Mouse (Mus musculus): ENCODE results near the gene Cebpzos.

The Cebpzos gene

GRCm38 (mm10) chr17:78915772-78916171 lies 528 bp upstream of the Cebpzos start:
- no peak for TF ChIP-seq GATA4 (IDR thresholded peaks at IDR 0.05; ENCODE audit: insufficient replicate concordance, low read length)

GRCm38 (mm10) chr17:78916899-78917298 lies 599 bp downstream of the Cebpzos start:
- TF ChIP-seq GATA4 (IDR thresholded peaks at IDR 0.05; ENCODE audit: insufficient replicate concordance, low read length) = no peak

GRCm38 (mm10) chr17:78917696-78918095 lies 1.4 kb downstream of the Cebpzos start:
- no peak for TF ChIP-seq GATA4 (IDR thresholded peaks at IDR 0.05; ENCODE audit: insufficient replicate concordance, low read length)

DNA sequence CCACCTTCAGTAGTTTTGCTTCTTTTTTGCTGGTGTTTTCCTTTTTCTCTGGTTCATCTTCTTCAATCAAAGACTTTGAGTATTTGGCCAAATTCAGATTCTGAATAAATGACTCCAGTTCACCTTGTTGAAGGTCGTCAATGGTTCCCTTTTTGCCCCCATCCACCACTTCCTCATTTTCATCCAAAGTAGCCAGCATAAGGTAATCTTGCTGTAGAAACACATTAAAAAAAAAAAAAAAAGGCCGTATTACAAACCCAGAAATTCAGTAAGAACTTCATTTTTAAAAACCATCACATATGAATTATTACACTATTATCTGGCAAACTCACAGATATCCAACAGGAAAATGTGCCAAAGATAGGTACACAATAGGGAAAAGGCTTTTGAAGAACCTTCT lies 19.6 kb downstream of the Cebpzos start:
- TF ChIP-seq GATA4 (IDR thresholded peaks at IDR 0.05; ENCODE audit: insufficient replicate concordance, low read length) = no peak

DNA sequence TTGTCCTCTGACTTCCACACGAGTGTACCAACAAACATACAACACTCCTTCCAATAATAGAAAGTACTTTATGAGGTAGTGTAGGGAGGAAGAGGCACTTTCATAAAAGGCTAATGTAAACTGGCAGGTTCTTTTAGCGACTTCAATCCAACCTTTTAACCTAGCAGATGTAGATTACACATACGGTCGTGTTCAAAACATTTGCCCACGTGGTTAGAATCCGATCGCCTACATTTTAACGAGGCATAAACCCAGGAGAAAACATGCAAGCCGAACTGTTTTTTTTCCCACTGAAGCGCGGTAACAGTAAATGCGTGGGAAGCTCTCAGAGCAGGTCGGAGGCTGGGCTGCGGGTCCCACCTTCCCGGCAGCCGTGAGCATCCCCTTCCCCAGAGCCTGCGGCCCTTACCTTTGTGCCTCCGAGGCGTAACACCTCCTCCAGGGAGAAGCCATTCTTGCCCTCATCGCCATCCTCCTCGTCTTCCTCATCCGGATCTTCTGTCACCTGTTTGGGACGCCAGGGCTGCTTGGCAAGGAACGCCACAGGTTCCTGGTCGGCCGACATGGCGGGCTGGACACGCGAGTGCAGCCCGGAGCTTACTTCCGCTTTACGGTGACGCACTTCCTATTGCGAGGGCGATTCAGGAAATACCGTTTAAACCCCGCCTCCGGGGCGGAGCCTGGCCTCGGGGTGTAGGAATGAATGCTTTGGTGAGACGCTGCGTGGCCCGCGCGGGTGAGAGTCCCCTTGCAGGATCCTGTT lies 20.3 kb downstream of the Cebpzos start, which contains the start of the genes Cebpz and Ndufaf7:
Cebpz (minus strand) TSS at position 601 of the 763 bp plus-strand sequence.
Ndufaf7 (plus strand) TSS at position 671 of the 763 bp plus-strand sequence.
- no peak for TF ChIP-seq GATA4 (IDR thresholded peaks at IDR 0.05; ENCODE audit: insufficient replicate concordance, low read length)

DNA sequence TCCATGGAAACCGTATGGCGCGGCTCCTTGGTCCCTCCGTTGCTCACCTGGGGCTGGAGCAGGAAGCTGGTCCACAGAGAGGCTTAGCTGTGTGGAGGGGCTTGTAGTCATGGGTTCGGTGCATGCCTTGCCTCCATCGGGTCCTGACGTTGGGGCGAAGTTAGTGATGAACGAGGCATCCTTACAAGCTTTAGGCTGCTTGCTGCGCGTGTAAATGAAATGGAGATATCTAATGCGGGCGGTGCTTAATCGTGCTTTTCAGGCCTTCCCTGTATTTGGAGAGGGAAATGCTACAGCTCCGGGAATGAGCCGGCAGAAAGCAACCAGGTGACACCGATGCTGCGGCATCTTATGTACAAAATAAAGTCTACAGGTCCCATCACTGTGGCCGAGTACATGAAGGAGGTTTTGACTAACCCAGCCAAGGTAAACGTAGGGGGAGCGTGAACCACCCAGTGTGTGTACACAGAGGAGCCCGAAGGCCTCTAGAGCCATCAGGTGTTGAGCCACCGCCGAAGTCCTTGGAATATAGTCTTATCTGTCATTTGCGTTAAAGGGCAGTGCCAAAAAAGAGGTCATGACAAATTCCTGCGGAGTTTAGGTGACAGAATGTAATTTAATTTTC lies 21.0 kb downstream of the Cebpzos start:
- TF ChIP-seq GATA4 (IDR thresholded peaks at IDR 0.05; ENCODE audit: insufficient replicate concordance, low read length) = no peak

DNA sequence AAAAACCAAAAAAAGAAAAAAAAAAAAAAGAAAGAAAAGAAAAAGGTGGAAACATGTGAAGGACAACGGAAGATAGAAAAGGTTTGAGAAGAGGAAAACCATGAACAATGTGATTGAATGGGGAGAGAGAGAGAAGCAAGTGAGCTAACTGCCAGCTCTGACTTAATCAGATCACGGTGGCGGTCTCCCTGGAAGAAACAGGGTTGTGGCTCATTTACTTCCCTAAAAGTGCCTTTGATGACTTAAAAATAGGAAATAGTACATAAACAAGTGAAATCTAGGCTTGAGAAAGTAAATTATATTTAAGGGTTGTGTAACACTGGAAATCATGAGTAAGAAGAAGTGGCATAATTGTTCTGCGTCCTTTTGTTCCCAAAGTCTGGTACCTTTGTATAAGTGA lies 22.6 kb downstream of the Cebpzos start:
- no peak for TF ChIP-seq GATA4 (IDR thresholded peaks at IDR 0.05; ENCODE audit: insufficient replicate concordance, low read length)

- no peak for TF ChIP-seq GATA4 (IDR thresholded peaks at IDR 0.05; ENCODE audit: insufficient replicate concordance, low read length)
Measured at GRCm38 (mm10) chr17:78942579-78942978, 26.3 kb downstream of the Cebpzos start.

- no peak for TF ChIP-seq GATA4 (IDR thresholded peaks at IDR 0.05; ENCODE audit: insufficient replicate concordance, low read length)
Measured at GRCm38 (mm10) chr17:78951225-78951624, 34.9 kb downstream of the Cebpzos start.

- no peak for TF ChIP-seq GATA4 (IDR thresholded peaks at IDR 0.05; ENCODE audit: insufficient replicate concordance, low read length)
Measured at GRCm38 (mm10) chr17:78952070-78952469, 35.8 kb downstream of the Cebpzos start.

DNA sequence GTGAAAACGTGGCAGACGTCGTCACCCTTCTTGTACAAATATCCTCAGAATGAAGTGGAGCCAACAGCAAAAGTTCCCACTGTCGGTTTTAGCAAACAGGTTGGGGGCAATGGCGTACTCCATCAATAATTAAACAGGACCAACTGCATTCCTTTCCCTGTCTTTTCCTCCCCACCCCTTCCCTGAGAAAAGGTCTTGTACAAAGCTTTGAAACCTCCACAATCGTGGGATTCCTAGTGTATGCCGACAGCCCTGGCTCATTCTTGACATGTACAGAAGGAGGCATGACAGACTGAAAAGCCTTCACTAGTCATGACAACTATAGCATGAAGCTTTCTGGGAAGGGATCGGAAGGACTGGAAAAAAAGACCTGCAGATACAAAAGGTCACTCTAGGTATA lies 36.9 kb downstream of the Cebpzos start:
- TF ChIP-seq GATA4 (IDR thresholded peaks at IDR 0.05; ENCODE audit: insufficient replicate concordance, low read length) = no peak

- TF ChIP-seq GATA4 (IDR thresholded peaks at IDR 0.05; ENCODE audit: insufficient replicate concordance, low read length) = no peak
Measured at GRCm38 (mm10) chr17:78959473-78959872, 43.2 kb downstream of the Cebpzos start.

DNA sequence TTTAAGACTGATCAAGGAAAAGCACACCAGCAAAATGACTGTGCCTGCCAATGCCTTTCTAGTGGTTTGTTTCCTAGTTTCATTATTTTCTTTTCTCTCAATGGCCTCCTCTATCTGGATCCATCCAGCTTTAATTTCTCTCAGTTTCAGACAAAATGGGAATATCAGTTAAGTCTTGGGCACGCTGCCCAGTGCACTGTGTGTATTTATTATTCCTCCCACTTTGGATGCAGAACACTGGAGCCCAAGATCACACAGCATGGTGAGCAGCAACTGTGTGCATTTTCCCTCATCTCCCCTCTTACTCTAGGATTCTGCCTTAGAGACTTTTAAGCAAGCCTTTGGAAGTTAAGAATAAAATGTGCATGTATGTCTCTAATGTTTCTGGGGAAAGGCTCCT lies 48.1 kb downstream of the Cebpzos start:
- TF ChIP-seq GATA4 (IDR thresholded peaks at IDR 0.05; ENCODE audit: insufficient replicate concordance, low read length) = no peak

DNA sequence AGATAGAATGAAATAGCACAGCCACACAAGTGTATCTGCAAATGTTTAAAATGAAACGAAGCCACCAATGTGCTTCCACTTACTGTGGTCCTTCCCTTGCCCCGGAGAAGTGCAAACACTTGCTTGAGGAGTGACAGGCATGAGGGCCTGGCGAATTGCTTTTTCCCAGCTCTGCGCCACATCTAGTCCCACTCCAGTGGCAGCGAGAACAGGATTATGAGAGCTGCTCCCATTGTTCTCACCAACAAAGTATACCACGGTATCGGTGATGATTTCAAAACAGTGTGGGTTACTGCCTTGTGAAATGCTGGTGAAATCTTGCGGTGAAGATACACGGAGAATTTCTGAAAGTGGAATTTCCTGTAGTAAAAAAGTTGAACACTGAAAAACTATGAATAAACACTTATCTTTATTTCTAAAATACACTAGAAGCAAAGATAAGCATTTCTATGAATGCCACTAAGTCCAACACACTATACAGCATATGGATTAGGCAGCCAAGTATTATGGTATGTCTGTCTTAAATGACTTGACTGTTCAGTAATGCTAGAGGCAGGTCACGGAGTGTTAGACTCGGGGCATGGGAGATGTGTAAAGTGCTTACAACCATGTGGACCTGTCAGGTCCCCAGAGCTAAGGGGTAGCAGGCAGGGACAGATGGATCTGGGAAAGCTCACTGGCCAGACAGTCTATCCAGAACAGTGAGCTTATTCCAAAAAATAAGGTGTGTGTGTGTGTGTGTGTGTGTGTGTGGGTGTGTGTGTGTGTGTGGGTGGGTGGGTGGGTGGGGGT lies 50.0 kb downstream of the Cebpzos start:
- TF ChIP-seq GATA4 (IDR thresholded peaks at IDR 0.05; ENCODE audit: insufficient replicate concordance, low read length) = no peak

DNA sequence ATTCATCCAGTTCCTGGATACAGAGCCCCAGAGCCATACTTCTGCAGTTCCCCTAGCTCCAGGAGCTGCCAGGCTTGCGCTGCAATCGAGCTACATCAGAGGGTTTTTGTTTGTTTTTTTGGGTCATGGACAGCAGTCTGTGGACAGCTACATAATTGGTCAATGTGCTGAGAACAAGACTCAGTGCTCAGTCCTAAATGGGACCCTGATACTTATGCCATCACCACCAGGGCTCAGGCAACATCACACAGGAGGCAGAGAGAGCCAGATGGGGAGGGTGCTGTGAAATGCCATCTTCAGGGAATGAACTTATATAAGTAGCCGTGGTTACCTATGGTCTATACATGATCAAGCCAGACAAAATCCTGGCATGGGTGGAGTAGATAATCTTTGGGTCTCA lies 52.2 kb downstream of the Cebpzos start:
- no peak for TF ChIP-seq GATA4 (IDR thresholded peaks at IDR 0.05; ENCODE audit: insufficient replicate concordance, low read length)

All from liver, adult (tissue).